24 mouse cellular contexts compared by ENCODE assay signal in genomic region chr7:12788025-12788424, GRCm38 (mm10). TPM values are rescaled to one million over a fixed set of nuclear protein-coding genes. Genes with fewer than 3 reads are reported as not detected.
DNase-seq lines count a peak whose midpoint lies in the region; ATAC-seq and TF ChIP-seq lines count a peak whose summit lies in the region.
"Had no signal": no experiment of that assay in that cellular context is flagged by ENCODE, and none has a peak within 500 bp of the region (broad histone marks: within the 10 kb centered on the region; RNA-seq: fewer than 3 reads in every experiment).

No protein-coding gene starts in this region.

- TF ChIP-seq CTCF in forebrain, postnatal 0 days (IDR thresholded peaks at IDR 0.05; ENCODE audit: low read depth), result no peak

- H3K27ac ChIP-seq in forebrain, embryonic 10.5 days, result no peak overlapping the region
- no peak overlapping the region for H3K27ac ChIP-seq in forebrain, postnatal 0 days (ENCODE audit: low read depth, low read length)
- H3K27ac ChIP-seq in neural tube, embryonic 14.5 days (ENCODE audit: low read depth, low read length), result no peak overlapping the region
- no peak overlapping the region for H3K27ac ChIP-seq in neural tube, embryonic 15.5 days (replicated peaks)
- no peak overlapping the region for H3K27ac ChIP-seq in midbrain, embryonic 12.5 days (replicated peaks)
- H3K27ac ChIP-seq: left cerebral cortex, adult 2 months; limb, embryonic 12.5 days; liver, embryonic 14.5 days had no signal

- ATAC-seq in forebrain, postnatal 0 days, result no peak
- ATAC-seq in neural tube, embryonic 14.5 days (ENCODE audit: low read depth), result 0 out of 2 replicates have a peak, but pooled peaks have one; percentile 41
- ATAC-seq in neural tube, embryonic 15.5 days (ENCODE audit: low FRiP score), result no peak
- peak; percentile 88 for ATAC-seq in midbrain, embryonic 12.5 days (ENCODE audit: low FRiP score, low read depth)

- no peak overlapping the region for H3K9ac ChIP-seq in forebrain, postnatal 0 days
- H3K9ac ChIP-seq in neural tube, embryonic 14.5 days (replicated peaks; ENCODE audit: low read depth, low read length), result no peak overlapping the region
- no peak overlapping the region for H3K9ac ChIP-seq in neural tube, embryonic 15.5 days (replicated peaks)
- H3K9ac ChIP-seq in midbrain, embryonic 12.5 days (replicated peaks), result no peak overlapping the region
- H3K9ac ChIP-seq: limb, embryonic 12.5 days; liver, embryonic 14.5 days had no signal

- no peaks in the 10 kb centered on the region for H3K36me3 ChIP-seq in forebrain, embryonic 10.5 days (replicated peaks)
- no peaks in the 10 kb centered on the region for H3K36me3 ChIP-seq in forebrain, postnatal 0 days (ENCODE audit: insufficient read depth)
- no peaks in the 10 kb centered on the region for H3K36me3 ChIP-seq in neural tube, embryonic 14.5 days (ENCODE audit: control insufficient read depth, insufficient read depth, low read length)
- no peaks in the 10 kb centered on the region for H3K36me3 ChIP-seq in neural tube, embryonic 15.5 days
- no peaks in the 10 kb centered on the region for H3K36me3 ChIP-seq in midbrain, embryonic 12.5 days
- H3K36me3 ChIP-seq: limb, embryonic 12.5 days had no signal

- H3K4me2 ChIP-seq in forebrain, postnatal 0 days (ENCODE audit: low read depth), result no peak overlapping the region
- no peak overlapping the region for H3K4me2 ChIP-seq in neural tube, embryonic 14.5 days (ENCODE audit: low read depth, low read length)
- H3K4me2 ChIP-seq in neural tube, embryonic 15.5 days, result no peak overlapping the region
- 0 out of 2 replicates have a peak overlapping the region, but pooled peaks have one; percentile 6 for H3K4me2 ChIP-seq in midbrain, embryonic 12.5 days (replicated peaks)
- H3K4me2 ChIP-seq: limb, embryonic 12.5 days had no signal

- DNase-seq in forebrain, embryonic 10.5 days (ENCODE audit: extremely low spot score, low spot score), result peak; percentile 13
- DNase-seq in forebrain, postnatal 0 days, result no peak
- no peak for DNase-seq in testis, postnatal 14 days (ENCODE audit: low spot score)
- no peak for DNase-seq in kidney, adult 8-10 months
- no peak for DNase-seq in layer of hippocampus, adult 9-10 months (ENCODE audit: low spot score)
- DNase-seq: adrenal gland, adult 8-10 months; B cell, adult 2 months; cerebellum, adult 18-20 months; heart, adult 18-20 months; kidney, adult 18-20 months; kidney, postnatal 14 days; right cerebral cortex, adult 18-20 months; spleen, adult 18-20 months had no signal

- no peaks in the 10 kb centered on the region for H3K9me3 ChIP-seq in forebrain, embryonic 10.5 days
- H3K9me3 ChIP-seq in forebrain, postnatal 0 days (ENCODE audit: low read length), result no peaks in the 10 kb centered on the region
- H3K9me3 ChIP-seq in neural tube, embryonic 14.5 days (ENCODE audit: control insufficient read depth, low read length), result no peaks in the 10 kb centered on the region
- no peaks in the 10 kb centered on the region for H3K9me3 ChIP-seq in neural tube, embryonic 15.5 days (replicated peaks)
- H3K9me3 ChIP-seq in midbrain, embryonic 12.5 days, result no peaks in the 10 kb centered on the region
- H3K9me3 ChIP-seq: limb, embryonic 12.5 days had no signal

- WGBS in forebrain, embryonic 10.5 days, result 25% methylated on average over 5 of the region's 5 CpGs
- 18% methylated on average over 5 of the region's 5 CpGs for WGBS in forebrain, postnatal 0 days
- WGBS in neural tube, embryonic 14.5 days, result 17% methylated on average over 5 of the region's 5 CpGs
- 30% methylated on average over 5 of the region's 5 CpGs for WGBS in neural tube, embryonic 15.5 days
- 16% methylated on average over 5 of the region's 5 CpGs for WGBS in midbrain, embryonic 12.5 days

- H3K4me3 ChIP-seq in forebrain, embryonic 10.5 days, result no peak overlapping the region
- no peak overlapping the region for H3K4me3 ChIP-seq in forebrain, postnatal 0 days (ENCODE audit: low read depth, low read length)
- H3K4me3 ChIP-seq in neural tube, embryonic 14.5 days (ENCODE audit: low read depth, low read length), result no peak overlapping the region
- no peak overlapping the region for H3K4me3 ChIP-seq in neural tube, embryonic 15.5 days (replicated peaks)
- no peak overlapping the region for H3K4me3 ChIP-seq in midbrain, embryonic 12.5 days
- H3K4me3 ChIP-seq: left cerebral cortex, adult 2 months; limb, embryonic 12.5 days had no signal

- H3K4me1 ChIP-seq in forebrain, embryonic 10.5 days, result peaks cover 7% of the 10 kb centered on the region; the same call in 1 of the 2 replicates
- H3K4me1 ChIP-seq in forebrain, postnatal 0 days (ENCODE audit: insufficient read depth), result no peaks in the 10 kb centered on the region
- no peaks in the 10 kb centered on the region for H3K4me1 ChIP-seq in neural tube, embryonic 14.5 days (ENCODE audit: control insufficient read depth, insufficient read depth, low read length)
- no peaks in the 10 kb centered on the region for H3K4me1 ChIP-seq in neural tube, embryonic 15.5 days
- peaks cover 5% of the 10 kb centered on the region for H3K4me1 ChIP-seq in midbrain, embryonic 12.5 days
- H3K4me1 ChIP-seq: limb, embryonic 12.5 days had no signal

- no peaks in the 10 kb centered on the region for H3K27me3 ChIP-seq in forebrain, embryonic 10.5 days (ENCODE audit: poor library complexity, severe bottlenecking)
- no peaks in the 10 kb centered on the region for H3K27me3 ChIP-seq in forebrain, postnatal 0 days (ENCODE audit: insufficient read depth, low read length)
- no peaks in the 10 kb centered on the region for H3K27me3 ChIP-seq in neural tube, embryonic 14.5 days (ENCODE audit: control insufficient read depth, insufficient read depth, low read length)
- no peaks in the 10 kb centered on the region for H3K27me3 ChIP-seq in neural tube, embryonic 15.5 days (replicated peaks)
- no peaks in the 10 kb centered on the region for H3K27me3 ChIP-seq in midbrain, embryonic 12.5 days
- H3K27me3 ChIP-seq: limb, embryonic 12.5 days had no signal

RNA-seq across cellular contexts. Expression of gene Zscan18, which starts 15.4 kb away (rescaled TPM):
- polyA plus RNA-seq in forebrain, embryonic 10.5 days (2016; fragmentation: Nextera tagmentation; extraction: Ambion mirVana), result 12.3 and 13.2 TPM in 2 replicates
- 28.4 and 36.7 TPM in 2 replicates for total RNA-seq in forebrain, postnatal 0 days (2014; rRNA removed)
- polyA plus RNA-seq in forebrain, postnatal 0 days (2015; fragmentation: Nextera tagmentation; extraction: Ambion mirVana), result 13.3 and 17.8 TPM in 2 replicates
- polyA plus RNA-seq in neural tube, embryonic 14.5 days (2014; fragmentation: Nextera tagmentation; extraction: Ambion mirVana), result 28.5 and 30.3 TPM in 2 replicates
- polyA plus RNA-seq in neural tube, embryonic 15.5 days (2015; fragmentation: Nextera tagmentation; extraction: Ambion mirVana), result 25.2 and 33.4 TPM in 2 replicates
- polyA plus RNA-seq in midbrain, embryonic 12.5 days (2016; fragmentation: Nextera tagmentation; extraction: Ambion mirVana), result 17.5 and 17.6 TPM in 2 replicates

RNA-seq across cellular contexts. Expression of gene Zfp329, which starts 30.6 kb away (rescaled TPM):
- polyA plus RNA-seq in forebrain, embryonic 10.5 days (2016; fragmentation: Nextera tagmentation; extraction: Ambion mirVana), result 17.8 and 18.4 TPM in 2 replicates
- total RNA-seq in forebrain, postnatal 0 days (2014; rRNA removed), result 20.6 and 26.6 TPM in 2 replicates
- polyA plus RNA-seq in forebrain, postnatal 0 days (2015; fragmentation: Nextera tagmentation; extraction: Ambion mirVana), result 8.1 and 14.2 TPM in 2 replicates
- polyA plus RNA-seq in neural tube, embryonic 14.5 days (2014; fragmentation: Nextera tagmentation; extraction: Ambion mirVana), result 41.0 and 42.6 TPM in 2 replicates
- polyA plus RNA-seq in neural tube, embryonic 15.5 days (2015; fragmentation: Nextera tagmentation; extraction: Ambion mirVana), result 26.7 and 27.0 TPM in 2 replicates
- polyA plus RNA-seq in midbrain, embryonic 12.5 days (2016; fragmentation: Nextera tagmentation; extraction: Ambion mirVana), result 27.1 and 31.6 TPM in 2 replicates

RNA-seq across cellular contexts. Expression of gene Zfp110, which starts 46.5 kb away (rescaled TPM):
- 28.7 and 30.1 TPM in 2 replicates for polyA plus RNA-seq in forebrain, embryonic 10.5 days (2016; fragmentation: Nextera tagmentation; extraction: Ambion mirVana)
- 34.9 and 43.2 TPM in 2 replicates for total RNA-seq in forebrain, postnatal 0 days (2014; rRNA removed)
- polyA plus RNA-seq in forebrain, postnatal 0 days (2015; fragmentation: Nextera tagmentation; extraction: Ambion mirVana), result 15.4 and 18.5 TPM in 2 replicates
- polyA plus RNA-seq in neural tube, embryonic 14.5 days (2014; fragmentation: Nextera tagmentation; extraction: Ambion mirVana), result 24.1 and 27.7 TPM in 2 replicates
- 23.4 and 25.4 TPM in 2 replicates for polyA plus RNA-seq in neural tube, embryonic 15.5 days (2015; fragmentation: Nextera tagmentation; extraction: Ambion mirVana)
- 32.3 and 34.5 TPM in 2 replicates for polyA plus RNA-seq in midbrain, embryonic 12.5 days (2016; fragmentation: Nextera tagmentation; extraction: Ambion mirVana)

RNA-seq across cellular contexts. Expression of gene Vmn2r56, which starts 53.2 kb away (rescaled TPM):
- not detected in 2 replicates for polyA plus RNA-seq in forebrain, embryonic 10.5 days (2016; fragmentation: Nextera tagmentation; extraction: Ambion mirVana)
- 0.10 and 0.15 TPM in 2 replicates for total RNA-seq in forebrain, postnatal 0 days (2014; rRNA removed)
- 0.02 TPM in 1 of 2 replicates, not detected in the other for polyA plus RNA-seq in forebrain, postnatal 0 days (2015; fragmentation: Nextera tagmentation; extraction: Ambion mirVana)
- 0.08 TPM in 1 of 2 replicates, not detected in the other for polyA plus RNA-seq in neural tube, embryonic 14.5 days (2014; fragmentation: Nextera tagmentation; extraction: Ambion mirVana)
- not detected in 2 replicates for polyA plus RNA-seq in neural tube, embryonic 15.5 days (2015; fragmentation: Nextera tagmentation; extraction: Ambion mirVana)
- polyA plus RNA-seq in midbrain, embryonic 12.5 days (2016; fragmentation: Nextera tagmentation; extraction: Ambion mirVana), result not detected in 2 replicates
- total RNA-seq: heart, adult 18-20 months; hematopoietic stem cell, adult 5-6 weeks had no signal
- polyA plus RNA-seq: heart, embryonic 14.5 days; limb, embryonic 12.5 days; liver, embryonic 14.5 days; lung, embryonic 16.5 days; stomach, embryonic 14.5 days; thymus, postnatal 0 days had no signal

Comparison
In these comparisons a context has a peak if more than half of its experiments do, and no peak if none do; other contexts are left out.
1. ATAC-seq: peak in neural tube, embryonic 14.5 days (single experiment) and midbrain, embryonic 12.5 days (single experiment); none in forebrain, postnatal 0 days (single experiment) and neural tube, embryonic 15.5 days (single experiment).